Mouse (Mus musculus): ENCODE data around the gene Tbc1d9.

- TF ChIP-seq POLR2A (IDR thresholded peaks at IDR 0.05; ENCODE audit: control insufficient read depth, extremely low read depth, insufficient read depth, low read length, poor library complexity), result no peak
- no peak for TF ChIP-seq CTCF (IDR thresholded peaks at IDR 0.05; ENCODE audit: borderline replicate concordance, control insufficient read depth, extremely low read depth, insufficient read depth, low read length, poor library complexity)
Measured at GRCm38 (mm10) chr8:83233099-83233498, 67.9 kb downstream of the Tbc1d9 start.

All from thymus, adult 2 months (tissue).